Mouse (Mus musculus): ENCODE results near the gene Limch1. TPM values are rescaled to one million over a fixed set of nuclear protein-coding genes. Genes with fewer than 3 reads are reported as not detected.

Gene Limch1
- polyA plus RNA-seq, 1 experiment from 2014 or later: 12.7 TPM

DNA sequence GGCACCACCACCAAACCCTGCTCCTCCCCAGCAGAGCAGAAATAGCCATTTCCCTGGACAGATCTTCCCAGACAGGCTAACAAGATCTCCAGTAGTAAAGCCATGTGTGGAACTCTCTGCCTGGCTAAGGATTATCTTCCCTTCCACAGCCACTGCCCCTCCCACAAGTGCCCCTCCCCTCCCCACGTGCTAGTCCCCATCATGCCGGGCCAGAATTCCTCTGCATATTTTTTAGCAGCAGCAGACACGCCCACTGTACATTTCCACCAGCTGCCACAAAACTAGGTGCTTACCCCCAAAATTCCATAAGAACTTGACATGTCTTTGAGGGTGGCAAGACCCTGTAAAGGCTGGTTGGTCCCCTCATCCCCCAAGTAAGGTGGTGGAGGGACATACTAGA, 284.3 kb downstream of the Limch1 start:
- 45% methylated on average over 3 of the region's 3 CpGs for WGBS
- no peak for ATAC-seq (ENCODE audit: insufficient number of reproducible peaks, insufficient read depth, low FRiP score, low read depth)
- Histone ChIP-seq H3K9me3 (ENCODE audit: control insufficient read depth, low read depth, low read length) (no peaks in the 10 kb centered on the region), H3K27me3 (ENCODE audit: control insufficient read depth, insufficient read depth, low read length) (no peaks in the 10 kb centered on the region), H3K4me1 (ENCODE audit: control insufficient read depth, insufficient read depth, low read length) (no peaks in the 10 kb centered on the region), H3K36me3 (ENCODE audit: control insufficient read depth, insufficient read depth, low read length) (no peaks in the 10 kb centered on the region), H3K27ac (ENCODE audit: low read length) (no peak overlapping the region), H3K4me2 (replicated peaks; ENCODE audit: low read depth, low read length) (no peak overlapping the region), H3K9ac (replicated peaks; ENCODE audit: low read depth, low read length) (no peak overlapping the region), H3K4me3 (ENCODE audit: low read depth, low read length) (no peak overlapping the region)

DNA sequence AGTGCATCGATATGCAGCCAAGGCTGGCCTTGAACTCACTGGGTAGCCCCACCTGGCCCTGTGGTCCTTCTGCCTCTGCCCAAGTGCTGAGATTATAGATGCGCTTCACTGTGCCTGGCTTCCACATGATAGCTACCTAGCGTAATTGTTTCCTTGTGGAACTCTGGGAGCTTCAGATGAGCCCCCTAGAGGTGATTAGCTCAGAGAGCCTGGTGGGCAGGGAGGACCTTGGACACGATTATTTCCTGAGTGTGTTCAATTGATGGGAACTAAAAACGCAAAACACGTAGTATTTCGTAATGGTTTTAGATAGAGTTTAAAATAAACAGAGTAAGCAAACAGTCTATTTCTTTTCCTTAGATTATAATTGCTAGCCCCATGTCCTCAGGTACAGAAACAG, 287.0 kb downstream of the Limch1 start:
- Histone ChIP-seq H3K4me3 (ENCODE audit: low read depth, low read length) (no peak overlapping the region), H3K4me1 (ENCODE audit: control insufficient read depth, insufficient read depth, low read length) (no peaks in the 10 kb centered on the region), H3K27ac (ENCODE audit: low read length) (no peak overlapping the region), H3K27me3 (ENCODE audit: control insufficient read depth, insufficient read depth, low read length) (no peaks in the 10 kb centered on the region), H3K36me3 (ENCODE audit: control insufficient read depth, insufficient read depth, low read length) (no peaks in the 10 kb centered on the region), H3K9me3 (ENCODE audit: control insufficient read depth, low read depth, low read length) (no peaks in the 10 kb centered on the region), H3K4me2 (replicated peaks; ENCODE audit: low read depth, low read length) (no peak overlapping the region), H3K9ac (replicated peaks; ENCODE audit: low read depth, low read length) (no peak overlapping the region)
- WGBS: 72% methylated on average over 7 of the region's 7 CpGs
- no peak for ATAC-seq (ENCODE audit: insufficient number of reproducible peaks, insufficient read depth, low FRiP score, low read depth)

DNA sequence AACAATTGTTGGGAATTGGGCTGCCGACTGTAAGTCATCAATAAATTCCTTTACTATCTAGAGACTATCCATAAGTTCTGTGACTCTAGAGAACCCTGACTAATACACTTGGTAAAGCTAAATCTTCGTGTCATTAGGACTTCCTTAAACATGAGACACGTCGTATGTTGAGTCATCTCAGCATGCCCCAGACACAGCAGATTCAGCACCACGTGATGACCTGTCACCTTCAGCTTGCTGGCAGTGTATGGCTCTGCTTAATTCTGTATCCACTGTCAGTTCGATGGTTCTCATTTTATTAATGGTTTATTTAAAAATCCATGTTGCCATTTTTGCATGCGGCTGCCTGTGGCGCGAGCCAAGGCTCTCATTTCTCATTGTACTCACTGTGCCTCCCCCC, 298.3 kb downstream of the Limch1 start:
- Histone ChIP-seq H3K36me3 (ENCODE audit: control insufficient read depth, insufficient read depth, low read length) (no peaks in the 10 kb centered on the region), H3K4me2 (replicated peaks; ENCODE audit: low read depth, low read length) (no peak overlapping the region), H3K9ac (replicated peaks; ENCODE audit: low read depth, low read length) (no peak overlapping the region), H3K9me3 (ENCODE audit: control insufficient read depth, low read depth, low read length) (no peaks in the 10 kb centered on the region), H3K27me3 (ENCODE audit: control insufficient read depth, insufficient read depth, low read length) (no peaks in the 10 kb centered on the region), H3K27ac (ENCODE audit: low read length) (no peak overlapping the region), H3K4me1 (ENCODE audit: control insufficient read depth, insufficient read depth, low read length) (no peaks in the 10 kb centered on the region), H3K4me3 (ENCODE audit: low read depth, low read length) (no peak overlapping the region)
- ATAC-seq (ENCODE audit: insufficient number of reproducible peaks, insufficient read depth, low FRiP score, low read depth): no peak
- WGBS: 73% methylated on average over 8 of the region's 9 CpGs

- no peak overlapping the region for H3K27ac ChIP-seq (ENCODE audit: low read length)
- WGBS: 19% methylated on average over 4 of the region's 4 CpGs
- H3K4me3 ChIP-seq (ENCODE audit: low read depth, low read length): no peak overlapping the region
- no peaks in the 10 kb centered on the region for H3K36me3 ChIP-seq (ENCODE audit: control insufficient read depth, insufficient read depth, low read length)
- H3K9me3 ChIP-seq (ENCODE audit: control insufficient read depth, low read depth, low read length): no peaks in the 10 kb centered on the region
- no peak overlapping the region for H3K4me2 ChIP-seq (replicated peaks; ENCODE audit: low read depth, low read length)
- no peaks in the 10 kb centered on the region for H3K27me3 ChIP-seq (ENCODE audit: control insufficient read depth, insufficient read depth, low read length)
- H3K9ac ChIP-seq (replicated peaks; ENCODE audit: low read depth, low read length): no peak overlapping the region
- ATAC-seq (ENCODE audit: insufficient number of reproducible peaks, insufficient read depth, low FRiP score, low read depth): no peak
- H3K4me1 ChIP-seq (ENCODE audit: control insufficient read depth, insufficient read depth, low read length): no peaks in the 10 kb centered on the region
Measured at GRCm38 (mm10) chr5:67048003-67048402, 302.4 kb downstream of the Limch1 start.

DNA sequence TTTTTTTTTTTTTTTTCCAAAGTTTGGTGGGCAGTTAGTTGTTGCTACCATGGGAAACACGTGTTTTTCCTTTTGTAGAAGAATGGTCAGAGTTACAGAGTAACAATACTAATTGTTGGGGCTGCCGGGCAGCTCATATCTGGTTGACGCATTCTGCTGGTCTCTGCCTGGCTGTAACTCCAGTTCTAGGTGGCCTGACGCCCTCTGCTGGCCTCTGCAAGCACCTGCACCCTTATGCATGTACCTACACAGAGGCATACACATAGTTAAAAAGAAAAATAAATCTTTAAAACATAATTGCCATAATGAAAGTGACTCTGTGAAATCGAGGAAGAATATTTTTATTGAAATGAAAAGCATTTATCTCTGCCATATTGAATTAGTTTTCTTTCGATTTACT, 312.2 kb downstream of the Limch1 start:
- H3K27ac ChIP-seq (ENCODE audit: low read length): no peak overlapping the region
- WGBS: 81% methylated on average over 6 of the region's 6 CpGs
- H3K4me1 ChIP-seq (ENCODE audit: control insufficient read depth, insufficient read depth, low read length): no peaks in the 10 kb centered on the region
- no peak overlapping the region for H3K4me2 ChIP-seq (replicated peaks; ENCODE audit: low read depth, low read length)
- H3K9me3 ChIP-seq (ENCODE audit: control insufficient read depth, low read depth, low read length): no peaks in the 10 kb centered on the region
- no peak overlapping the region for H3K4me3 ChIP-seq (ENCODE audit: low read depth, low read length)
- no peaks in the 10 kb centered on the region for H3K27me3 ChIP-seq (ENCODE audit: control insufficient read depth, insufficient read depth, low read length)
- H3K9ac ChIP-seq (replicated peaks; ENCODE audit: low read depth, low read length): no peak overlapping the region
- ATAC-seq (ENCODE audit: insufficient number of reproducible peaks, insufficient read depth, low FRiP score, low read depth): no peak
- H3K36me3 ChIP-seq (ENCODE audit: control insufficient read depth, insufficient read depth, low read length): no peaks in the 10 kb centered on the region

GRCm38 (mm10) chr5:67060519-67060918, 314.9 kb downstream of the Limch1 start:
- no peaks in the 10 kb centered on the region for H3K9me3 ChIP-seq (ENCODE audit: control insufficient read depth, low read depth, low read length)
- 54% methylated on average over 3 of the region's 4 CpGs for WGBS
- ATAC-seq (ENCODE audit: insufficient number of reproducible peaks, insufficient read depth, low FRiP score, low read depth): no peak
- no peak overlapping the region for H3K27ac ChIP-seq (ENCODE audit: low read length)
- H3K4me1 ChIP-seq (ENCODE audit: control insufficient read depth, insufficient read depth, low read length): no peaks in the 10 kb centered on the region
- H3K4me2 ChIP-seq (replicated peaks; ENCODE audit: low read depth, low read length): no peak overlapping the region
- H3K9ac ChIP-seq (replicated peaks; ENCODE audit: low read depth, low read length): no peak overlapping the region
- no peaks in the 10 kb centered on the region for H3K27me3 ChIP-seq (ENCODE audit: control insufficient read depth, insufficient read depth, low read length)
- H3K4me3 ChIP-seq (ENCODE audit: low read depth, low read length): no peak overlapping the region
- no peaks in the 10 kb centered on the region for H3K36me3 ChIP-seq (ENCODE audit: control insufficient read depth, insufficient read depth, low read length)

- WGBS: 73% methylated on average over 9 of the region's 9 CpGs
- no peak overlapping the region for H3K4me3 ChIP-seq (ENCODE audit: low read depth, low read length)
- H3K27me3 ChIP-seq (ENCODE audit: control insufficient read depth, insufficient read depth, low read length): no peaks in the 10 kb centered on the region
- no peaks in the 10 kb centered on the region for H3K4me1 ChIP-seq (ENCODE audit: control insufficient read depth, insufficient read depth, low read length)
- no peak overlapping the region for H3K9ac ChIP-seq (replicated peaks; ENCODE audit: low read depth, low read length)
- H3K4me2 ChIP-seq (replicated peaks; ENCODE audit: low read depth, low read length): no peak overlapping the region
- no peak for ATAC-seq (ENCODE audit: insufficient number of reproducible peaks, insufficient read depth, low FRiP score, low read depth)
- H3K36me3 ChIP-seq (ENCODE audit: control insufficient read depth, insufficient read depth, low read length): no peaks in the 10 kb centered on the region
- H3K27ac ChIP-seq (ENCODE audit: low read length): no peak overlapping the region
- no peaks in the 10 kb centered on the region for H3K9me3 ChIP-seq (ENCODE audit: control insufficient read depth, low read depth, low read length)
Measured at GRCm38 (mm10) chr5:67063596-67063995, 318.0 kb downstream of the Limch1 start.

DNA sequence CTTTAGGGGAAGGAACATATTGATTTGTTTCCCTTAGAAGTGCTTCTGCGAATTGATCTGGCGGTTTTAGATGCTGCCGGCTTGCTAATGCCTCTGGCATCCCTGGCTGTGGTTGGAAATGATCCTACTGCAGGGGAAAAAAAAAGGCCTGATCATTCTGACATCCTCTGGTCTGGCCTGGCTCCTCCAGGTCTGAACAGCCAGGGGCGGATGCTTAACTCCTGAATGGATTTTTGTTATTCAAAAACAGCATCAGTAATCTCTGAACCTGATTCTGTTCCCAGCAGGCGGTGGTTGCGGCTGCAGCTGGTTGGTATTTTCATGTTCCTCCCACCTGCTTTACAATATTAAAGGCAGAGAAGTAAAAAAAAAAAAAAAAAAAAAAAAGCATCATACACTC, 337.5 kb downstream of the Limch1 start:
- Histone ChIP-seq H3K9ac (replicated peaks; ENCODE audit: low read depth, low read length) (no peak overlapping the region), H3K9me3 (ENCODE audit: control insufficient read depth, low read depth, low read length) (peaks cover 5% of the 10 kb centered on the region; the same call in 1 of the 2 replicates), H3K4me3 (ENCODE audit: low read depth, low read length) (no peak overlapping the region), H3K27ac (ENCODE audit: low read length) (no peak overlapping the region), H3K4me2 (replicated peaks; ENCODE audit: low read depth, low read length) (no peak overlapping the region), H3K27me3 (ENCODE audit: control insufficient read depth, insufficient read depth, low read length) (no peaks in the 10 kb centered on the region), H3K4me1 (ENCODE audit: control insufficient read depth, insufficient read depth, low read length) (no peaks in the 10 kb centered on the region), H3K36me3 (ENCODE audit: control insufficient read depth, insufficient read depth, low read length) (no peaks in the 10 kb centered on the region)
- no peak for ATAC-seq (ENCODE audit: insufficient number of reproducible peaks, insufficient read depth, low FRiP score, low read depth)
- 48% methylated on average over 6 of the region's 6 CpGs for WGBS

- H3K4me2 ChIP-seq (replicated peaks; ENCODE audit: low read depth, low read length): no peak overlapping the region
- 66% methylated on average over 5 of the region's 5 CpGs for WGBS
- no peaks in the 10 kb centered on the region for H3K4me1 ChIP-seq (ENCODE audit: control insufficient read depth, insufficient read depth, low read length)
- no peaks in the 10 kb centered on the region for H3K36me3 ChIP-seq (ENCODE audit: control insufficient read depth, insufficient read depth, low read length)
- no peak overlapping the region for H3K9ac ChIP-seq (replicated peaks; ENCODE audit: low read depth, low read length)
- no peak overlapping the region for H3K4me3 ChIP-seq (ENCODE audit: low read depth, low read length)
- H3K9me3 ChIP-seq (ENCODE audit: control insufficient read depth, low read depth, low read length): no peaks in the 10 kb centered on the region
- ATAC-seq (ENCODE audit: insufficient number of reproducible peaks, insufficient read depth, low FRiP score, low read depth): no peak
- no peak overlapping the region for H3K27ac ChIP-seq (ENCODE audit: low read length)
- peaks cover 40% of the 10 kb centered on the region for H3K27me3 ChIP-seq (ENCODE audit: control insufficient read depth, insufficient read depth, low read length)
Measured at GRCm38 (mm10) chr5:67090856-67091255, 345.2 kb downstream of the Limch1 start.

Data from stomach, embryonic 14.5 days (tissue).